Mouse (Mus musculus): ENCODE measurements around the gene Slit1. TPM values are rescaled to one million over a fixed set of nuclear protein-coding genes. Genes with fewer than 3 reads are reported as not detected.

The Slit1 gene
- polyA plus RNA-seq, 1 experiment from 2014 or later, result 0.14 TPM

- ATAC-seq (ENCODE audit: low read depth), result no peak
- Histone ChIP-seq H3K4me1 (replicated peaks; ENCODE audit: control insufficient read depth, insufficient read depth, low read length) (no peaks in the 10 kb centered on the region), H3K9me3 (ENCODE audit: control insufficient read depth, low read length) (no peaks in the 10 kb centered on the region), H3K27ac (ENCODE audit: low read length) (no peak overlapping the region), H3K4me3 (ENCODE audit: low read length) (no peak overlapping the region), H3K4me2 (ENCODE audit: low read depth, low read length) (no peak overlapping the region), H3K9ac (ENCODE audit: low read length) (no peak overlapping the region), H3K27me3 (ENCODE audit: control insufficient read depth, insufficient read depth, low read depth, low read length) (peaks cover 12% of the 10 kb centered on the region), H3K36me3 (ENCODE audit: control insufficient read depth, insufficient read depth, low read length) (no peaks in the 10 kb centered on the region)
- WGBS, result 25% methylated on average over 9 of the region's 9 CpGs
These were observed 86.0 kb downstream of the Slit1 start for GRCm38 (mm10) chr19:41657446-41657845.

- Histone ChIP-seq H3K4me2 (ENCODE audit: low read depth, low read length) (no peak overlapping the region), H3K27me3 (ENCODE audit: control insufficient read depth, insufficient read depth, low read depth, low read length) (peaks cover 12% of the 10 kb centered on the region), H3K9me3 (ENCODE audit: control insufficient read depth, low read length) (no peaks in the 10 kb centered on the region), H3K36me3 (ENCODE audit: control insufficient read depth, insufficient read depth, low read length) (no peaks in the 10 kb centered on the region), H3K4me3 (ENCODE audit: low read length) (no peak overlapping the region), H3K27ac (ENCODE audit: low read length) (no peak overlapping the region), H3K4me1 (replicated peaks; ENCODE audit: control insufficient read depth, insufficient read depth, low read length) (no peaks in the 10 kb centered on the region), H3K9ac (ENCODE audit: low read length) (no peak overlapping the region)
- ATAC-seq (ENCODE audit: low read depth), result no peak
- 74% methylated on average over 14 of the region's 14 CpGs for WGBS
These were observed 86.8 kb downstream of the Slit1 start for GRCm38 (mm10) chr19:41656671-41657070.

DNA sequence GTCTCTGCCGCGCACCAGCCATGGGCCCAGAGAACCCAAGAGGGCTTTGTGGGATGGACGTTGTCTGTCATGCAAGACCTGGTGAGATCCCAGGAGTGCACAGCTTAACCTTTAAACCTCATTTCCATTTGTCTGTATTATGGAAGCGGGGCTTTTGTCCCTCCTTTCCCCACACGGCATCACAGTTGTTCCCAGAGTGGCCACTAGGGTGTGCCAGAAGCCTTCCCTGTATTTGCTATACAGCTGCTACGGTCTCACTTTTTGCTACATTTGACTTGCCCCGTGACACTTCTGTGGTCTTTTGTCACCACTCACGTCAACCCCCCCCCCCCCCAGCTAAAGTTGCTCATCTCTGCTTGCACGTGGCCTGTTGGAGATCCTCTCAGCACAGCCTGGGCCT lies 87.5 kb downstream of the Slit1 start:
- Histone ChIP-seq H3K27me3 (ENCODE audit: control insufficient read depth, insufficient read depth, low read depth, low read length) (peaks cover 12% of the 10 kb centered on the region), H3K4me1 (replicated peaks; ENCODE audit: control insufficient read depth, insufficient read depth, low read length) (no peaks in the 10 kb centered on the region), H3K9ac (ENCODE audit: low read length) (no peak overlapping the region), H3K36me3 (ENCODE audit: control insufficient read depth, insufficient read depth, low read length) (no peaks in the 10 kb centered on the region), H3K4me2 (ENCODE audit: low read depth, low read length) (no peak overlapping the region), H3K9me3 (ENCODE audit: control insufficient read depth, low read length) (no peaks in the 10 kb centered on the region), H3K4me3 (ENCODE audit: low read length) (no peak overlapping the region), H3K27ac (ENCODE audit: low read length) (no peak overlapping the region)
- ATAC-seq (ENCODE audit: low read depth), result no peak
- WGBS, result 4% methylated on average over 9 of the region's 9 CpGs

DNA sequence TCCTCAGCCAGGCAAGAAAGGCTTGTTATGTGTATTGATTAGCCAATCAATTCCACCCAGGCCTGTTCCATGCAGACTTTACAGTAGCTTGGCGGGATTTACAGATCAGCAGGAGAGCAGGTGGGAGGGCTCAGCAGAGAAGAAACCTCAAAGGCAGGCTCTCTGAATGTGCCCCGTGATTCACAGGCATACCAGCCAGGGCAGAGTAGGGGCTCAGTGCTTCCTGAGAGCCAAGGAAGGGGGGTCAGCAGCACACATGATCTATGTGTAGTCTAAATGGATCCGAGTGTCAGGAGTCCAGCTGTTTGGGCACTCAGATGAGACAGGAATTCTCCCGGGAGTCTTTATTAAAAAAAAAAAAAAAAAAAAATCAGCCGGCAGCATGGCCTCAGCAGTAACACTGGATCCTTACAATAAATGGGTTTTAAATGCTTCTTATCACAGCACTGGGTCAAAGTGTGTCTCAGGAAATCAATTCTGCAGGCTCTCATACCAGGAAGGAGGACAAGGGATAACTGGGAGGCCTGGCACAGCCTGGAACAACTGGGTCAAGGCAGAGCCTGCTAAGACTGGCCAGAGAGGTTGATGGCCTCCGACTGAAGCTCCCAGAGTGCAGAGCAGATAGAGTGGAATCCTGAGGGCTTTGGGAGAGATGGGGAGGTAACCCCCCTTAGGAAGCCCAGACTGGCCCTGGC lies 88.2 kb downstream of the Slit1 start:
- WGBS, result 12% methylated on average over 6 of the region's 6 CpGs
- Histone ChIP-seq H3K4me1 (replicated peaks; ENCODE audit: control insufficient read depth, insufficient read depth, low read length) (no peaks in the 10 kb centered on the region), H3K9ac (ENCODE audit: low read length) (no peak overlapping the region), H3K27me3 (ENCODE audit: control insufficient read depth, insufficient read depth, low read depth, low read length) (peaks cover 12% of the 10 kb centered on the region), H3K27ac (ENCODE audit: low read length) (no peak overlapping the region), H3K9me3 (ENCODE audit: control insufficient read depth, low read length) (no peaks in the 10 kb centered on the region), H3K4me3 (ENCODE audit: low read length) (no peak overlapping the region), H3K4me2 (ENCODE audit: low read depth, low read length) (no peak overlapping the region), H3K36me3 (ENCODE audit: control insufficient read depth, insufficient read depth, low read length) (no peaks in the 10 kb centered on the region)
- ATAC-seq (ENCODE audit: low read depth), result no peak

- H3K9ac ChIP-seq (ENCODE audit: low read length), result no peak overlapping the region
- H3K4me2 ChIP-seq (ENCODE audit: low read depth, low read length), result no peak overlapping the region
- H3K4me1 ChIP-seq (replicated peaks; ENCODE audit: control insufficient read depth, insufficient read depth, low read length), result no peaks in the 10 kb centered on the region
- no peaks in the 10 kb centered on the region for H3K9me3 ChIP-seq (ENCODE audit: control insufficient read depth, low read length)
- H3K4me3 ChIP-seq (ENCODE audit: low read length), result no peak overlapping the region
- H3K36me3 ChIP-seq (ENCODE audit: control insufficient read depth, insufficient read depth, low read length), result no peaks in the 10 kb centered on the region
- no peak overlapping the region for H3K27ac ChIP-seq (ENCODE audit: low read length)
- ATAC-seq (ENCODE audit: low read depth), result no peak
- WGBS, result 42% methylated on average over 10 of the region's 10 CpGs
- peaks cover 7% of the 10 kb centered on the region for H3K27me3 ChIP-seq (ENCODE audit: control insufficient read depth, insufficient read depth, low read depth, low read length)
These were observed 91.5 kb downstream of the Slit1 start for GRCm38 (mm10) chr19:41651967-41652366.

- WGBS, result 28% methylated on average over 10 of the region's 10 CpGs
- no peaks in the 10 kb centered on the region for H3K9me3 ChIP-seq (ENCODE audit: control insufficient read depth, low read length)
- H3K4me2 ChIP-seq (ENCODE audit: low read depth, low read length), result no peak overlapping the region
- no peak overlapping the region for H3K27ac ChIP-seq (ENCODE audit: low read length)
- H3K36me3 ChIP-seq (ENCODE audit: control insufficient read depth, insufficient read depth, low read length), result no peaks in the 10 kb centered on the region
- no peaks in the 10 kb centered on the region for H3K4me1 ChIP-seq (replicated peaks; ENCODE audit: control insufficient read depth, insufficient read depth, low read length)
- H3K4me3 ChIP-seq (ENCODE audit: low read length), result no peak overlapping the region
- H3K27me3 ChIP-seq (ENCODE audit: control insufficient read depth, insufficient read depth, low read depth, low read length), result no peaks in the 10 kb centered on the region; the same call in 1 of the 2 replicates
- ATAC-seq (ENCODE audit: low read depth), result no peak
- H3K9ac ChIP-seq (ENCODE audit: low read length), result no peak overlapping the region
These were observed 94.1 kb downstream of the Slit1 start for GRCm38 (mm10) chr19:41649394-41649793.

GRCm38 (mm10) chr19:41646947-41647631 lies 96.4 kb downstream of the Slit1 start:
- no peak overlapping the region for H3K4me3 ChIP-seq (ENCODE audit: low read length)
- H3K4me1 ChIP-seq (replicated peaks; ENCODE audit: control insufficient read depth, insufficient read depth, low read length), result no peaks in the 10 kb centered on the region
- 36% methylated on average over 16 of the region's 16 CpGs for WGBS
- no peak overlapping the region for H3K9ac ChIP-seq (ENCODE audit: low read length)
- H3K36me3 ChIP-seq (ENCODE audit: control insufficient read depth, insufficient read depth, low read length), result no peaks in the 10 kb centered on the region
- no peak overlapping the region for H3K27ac ChIP-seq (ENCODE audit: low read length)
- ATAC-seq (ENCODE audit: low read depth), result no peak
- no peak overlapping the region for H3K4me2 ChIP-seq (ENCODE audit: low read depth, low read length)
- H3K27me3 ChIP-seq (ENCODE audit: control insufficient read depth, insufficient read depth, low read depth, low read length), result no peaks in the 10 kb centered on the region; the same call in 1 of the 2 replicates
- H3K9me3 ChIP-seq (ENCODE audit: control insufficient read depth, low read length), result no peaks in the 10 kb centered on the region

GRCm38 (mm10) chr19:41643010-41643409 lies 100.5 kb downstream of the Slit1 start:
- H3K4me2 ChIP-seq (ENCODE audit: low read depth, low read length), result no peak overlapping the region
- H3K9me3 ChIP-seq (ENCODE audit: control insufficient read depth, low read length), result no peaks in the 10 kb centered on the region
- no peaks in the 10 kb centered on the region for H3K36me3 ChIP-seq (ENCODE audit: control insufficient read depth, insufficient read depth, low read length)
- no peak for ATAC-seq (ENCODE audit: low read depth)
- no peaks in the 10 kb centered on the region for H3K27me3 ChIP-seq (ENCODE audit: control insufficient read depth, insufficient read depth, low read depth, low read length)
- WGBS, result 59% methylated on average over 11 of the region's 11 CpGs
- H3K4me1 ChIP-seq (replicated peaks; ENCODE audit: control insufficient read depth, insufficient read depth, low read length), result no peaks in the 10 kb centered on the region
- no peak overlapping the region for H3K4me3 ChIP-seq (ENCODE audit: low read length)
- H3K27ac ChIP-seq (ENCODE audit: low read length), result no peak overlapping the region
- H3K9ac ChIP-seq (ENCODE audit: low read length), result no peak overlapping the region

DNA sequence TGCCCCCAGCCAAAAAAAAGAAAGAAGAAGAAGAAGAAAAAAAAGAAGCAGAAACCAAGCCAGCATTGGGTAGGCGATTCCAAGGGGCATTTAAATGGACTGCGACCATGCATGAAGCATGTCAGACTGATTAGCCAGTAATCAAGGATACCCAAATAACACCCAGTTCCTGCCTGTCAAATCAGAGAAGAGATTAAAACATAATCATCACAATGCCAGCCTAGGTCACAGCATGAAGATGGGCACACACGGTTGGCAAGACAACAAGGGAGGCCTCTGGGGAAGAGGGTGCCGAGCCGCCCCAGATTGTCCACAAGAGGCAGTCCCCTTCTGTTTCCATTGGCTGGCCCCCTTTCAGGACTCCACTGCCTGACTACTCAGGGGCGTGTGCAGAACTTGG lies 108.5 kb downstream of the Slit1 start:
- H3K9me3 ChIP-seq (ENCODE audit: control insufficient read depth, low read length), result no peaks in the 10 kb centered on the region
- no peak overlapping the region for H3K4me2 ChIP-seq (ENCODE audit: low read depth, low read length)
- H3K9ac ChIP-seq (ENCODE audit: low read length), result no peak overlapping the region
- H3K27ac ChIP-seq (ENCODE audit: low read length), result no peak overlapping the region
- H3K4me3 ChIP-seq (ENCODE audit: low read length), result no peak overlapping the region
- no peaks in the 10 kb centered on the region for H3K4me1 ChIP-seq (replicated peaks; ENCODE audit: control insufficient read depth, insufficient read depth, low read length)
- 69% methylated on average over 6 of the region's 6 CpGs for WGBS
- no peaks in the 10 kb centered on the region for H3K36me3 ChIP-seq (ENCODE audit: control insufficient read depth, insufficient read depth, low read length)
- ATAC-seq (ENCODE audit: low read depth), result no peak
- H3K27me3 ChIP-seq (ENCODE audit: control insufficient read depth, insufficient read depth, low read depth, low read length), result no peaks in the 10 kb centered on the region

Data from lung, embryonic 16.5 days (tissue).